Mouse (Mus musculus) heart, embryonic 16.5 days (tissue): ENCODE results near the gene Ubald2. TPM values are rescaled to one million over a fixed set of nuclear protein-coding genes. Genes with fewer than 3 reads are reported as not detected.
A peak's percentile ranks its signal among the peaks of the same experiment; 100 is the strongest.

Experiments
- ATAC-seq: fragments of 200-750 bp; cut with Nextera tagmentation; replicated peaks from 2 replicates; pipeline ENCODE4 v1.8.0; 2017; ENCODE audit warnings: moderate number of reproducible peaks; ENCODE audit not compliant: insufficient read depth, low FRiP score; ENCODE audit errors: extremely low read depth
- H3K27ac ChIP-seq: fragments of 300-500 bp; sonication (generic); 2 replicates; pipeline ENCODE4 v1.5.1; 2014; ENCODE audit warnings: mild to moderate bottlenecking, low read length, control low read depth, moderate library complexity
- H3K27me3 ChIP-seq: fragments of 300-500 bp; sonication (generic); 2 replicates; pipeline ENCODE4 v1.6.1; 2014; ENCODE audit warnings: low read length, mixed read lengths; ENCODE audit not compliant: control insufficient read depth, insufficient read depth
- H3K36me3 ChIP-seq: fragments of 300-500 bp; sonication (generic); 2 replicates; pipeline ENCODE4 v1.6.1; 2014; ENCODE audit not compliant: control insufficient read depth, insufficient read depth
- H3K4me1 ChIP-seq: fragments of 300-500 bp; sonication (generic); 2 replicates; pipeline ENCODE4 v1.6.1; 2014; ENCODE audit warnings: low read length, mixed read lengths; ENCODE audit not compliant: control insufficient read depth, insufficient read depth
- H3K4me2 ChIP-seq: fragments of 300-500 bp; sonication (generic); 2 replicates; pipeline ENCODE4 v1.6.1; 2014; ENCODE audit warnings: low read depth, mild to moderate bottlenecking, control low read depth, low read length
- H3K4me3 ChIP-seq: fragments of 300-500 bp; sonication (generic); 2 replicates; pipeline ENCODE4 v1.5.1; 2014; ENCODE audit warnings: mild to moderate bottlenecking, control low read depth, low read length
- H3K9ac ChIP-seq: fragments of 300-500 bp; sonication (generic); 2 replicates; pipeline ENCODE4 v1.6.1; 2014; ENCODE audit warnings: low read length, control low read depth
- H3K9me3 ChIP-seq: fragments of 300-500 bp; sonication (generic); replicated peaks from 2 replicates; pipeline ENCODE4 v1.6.1; 2016; ENCODE audit warnings: low read length; ENCODE audit not compliant: control insufficient read depth
- WGBS: fragments of 180-500 bp; shearing (Covaris S2); extraction: QIAGEN DNeasy Blood & Tissue Kit; methylation state at CpG from one replicate; pipeline ENCODE4 v1.1.7; 2014; 5-methylcytosine and 5-hydroxymethylcytosine counted together
- polyA plus RNA-seq: library from polyadenylated mRNA; unstranded; fragments of >200 nt; fragmentation: Nextera tagmentation; extraction: Ambion mirVana; gene quantifications from 2 replicates; pipeline ENCODE4 v1.2.1, GENCODE M21; 2015

The Ubald2 gene
- polyA plus RNA-seq = 29.2 and 35.4 TPM in 2 replicates

- Histone ChIP-seq H3K9ac (peak within 1 kb of the TSS; percentile 94), H3K9me3 (no peaks in the 10 kb centered on the region), H3K4me1 (peaks cover 40% of the 10 kb centered on the region), H3K4me3 (peak within 1 kb of the TSS; percentile 95), H3K4me2 (peak within 1 kb of the TSS; percentile 77), H3K36me3 (peaks cover 7% of the 10 kb centered on the region; the same call in 1 of the 2 replicates), H3K27ac (peak within 1 kb of the TSS; percentile 94), H3K27me3 (no peaks in the 10 kb centered on the region)
- peak; percentile 95 for ATAC-seq
- WGBS = 2% methylated on average over 55 of the region's 66 CpGs
These were observed at the start of gene Ubald2 for GRCm38 (mm10) chr11:116433356-116434286. Ubald2 (plus strand) TSS chr11:116434094.

- Histone ChIP-seq H3K4me3 (no peak overlapping the region), H3K27ac (no peak overlapping the region), H3K36me3 (no peaks in the 10 kb centered on the region), H3K9me3 (no peaks in the 10 kb centered on the region), H3K9ac (no peak overlapping the region), H3K4me2 (no peak overlapping the region), H3K27me3 (no peaks in the 10 kb centered on the region), H3K4me1 (peaks cover 24% of the 10 kb centered on the region)
- no peak for ATAC-seq
- WGBS = 83% methylated on average over 11 of the region's 11 CpGs
These were observed 49.7 kb upstream of the Ubald2 start for GRCm38 (mm10) chr11:116384171-116384570.

- Histone ChIP-seq H3K4me1 (peaks cover 24% of the 10 kb centered on the region), H3K27me3 (no peaks in the 10 kb centered on the region), H3K4me3 (no peak overlapping the region), H3K9ac (no peak overlapping the region), H3K36me3 (no peaks in the 10 kb centered on the region), H3K9me3 (no peaks in the 10 kb centered on the region), H3K4me2 (no peak overlapping the region), H3K27ac (no peak overlapping the region)
- WGBS = 38% methylated on average over 5 of the region's 5 CpGs
- no peak for ATAC-seq
These were observed 47.9 kb upstream of the Ubald2 start for GRCm38 (mm10) chr11:116385999-116386398.

- Histone ChIP-seq H3K9me3 (no peaks in the 10 kb centered on the region), H3K4me1 (peaks cover 24% of the 10 kb centered on the region), H3K4me2 (peak overlapping the region; percentile 51), H3K4me3 (peak overlapping the region; percentile 35), H3K9ac (peak overlapping the region; percentile 21), H3K27me3 (no peaks in the 10 kb centered on the region), H3K36me3 (no peaks in the 10 kb centered on the region), H3K27ac (peak overlapping the region; percentile 32)
- 11% methylated on average over 14 of the region's 16 CpGs for WGBS
- peak; percentile 76 for ATAC-seq
These were observed 46.5 kb upstream of the Ubald2 start for GRCm38 (mm10) chr11:116387086-116388071.

GRCm38 (mm10) chr11:116388841-116389480 lies 44.9 kb upstream of the Ubald2 start:
- 0 out of 2 replicates have a peak, but pooled peaks have one; percentile 23 for ATAC-seq
- WGBS = 64% methylated on average over 14 of the region's 14 CpGs
- no peak overlapping the region for H3K9ac ChIP-seq

GRCm38 (mm10) chr11:116394769-116395168 lies 39.1 kb upstream of the Ubald2 start:
- H3K4me2 ChIP-seq = no peak overlapping the region
- no peak overlapping the region for H3K9ac ChIP-seq
- H3K27ac ChIP-seq = no peak overlapping the region
- H3K4me3 ChIP-seq = no peak overlapping the region
- ATAC-seq = no peak
- 71% methylated on average over 4 of the region's 4 CpGs for WGBS
- H3K36me3 ChIP-seq = no peaks in the 10 kb centered on the region
- 0 out of 2 replicates have a peak, but pooled peaks cover 2% of the 10 kb centered on the region for H3K4me1 ChIP-seq
- H3K27me3 ChIP-seq = no peaks in the 10 kb centered on the region
- H3K9me3 ChIP-seq = no peaks in the 10 kb centered on the region

More at GRCm38 (mm10) chr11:116388841-116389480, 44.9 kb upstream of the Ubald2 start:
- Histone ChIP-seq H3K4me2 (peak overlapping the region; percentile 44), H3K4me3 (peak overlapping the region; percentile 17), H3K4me1 (peaks cover 24% of the 10 kb centered on the region), H3K9me3 (no peaks in the 10 kb centered on the region), H3K36me3 (no peaks in the 10 kb centered on the region), H3K27ac (peak overlapping the region; percentile 74), H3K27me3 (no peaks in the 10 kb centered on the region)

GRCm38 (mm10) chr11:116396276-116396933 lies 37.5 kb upstream of the Ubald2 start:
- Histone ChIP-seq H3K27me3 (no peaks in the 10 kb centered on the region), H3K9ac (no peak overlapping the region), H3K4me3 (no peak overlapping the region), H3K36me3 (no peaks in the 10 kb centered on the region), H3K4me2 (no peak overlapping the region), H3K9me3 (no peaks in the 10 kb centered on the region), H3K4me1 (peaks cover 6% of the 10 kb centered on the region), H3K27ac (no peak overlapping the region)
- WGBS = 77% methylated on average over 11 of the region's 11 CpGs
- no peak for ATAC-seq

- Histone ChIP-seq H3K9me3 (no peaks in the 10 kb centered on the region), H3K27ac (no peak overlapping the region), H3K9ac (no peak overlapping the region), H3K4me2 (no peak overlapping the region), H3K27me3 (no peaks in the 10 kb centered on the region), H3K36me3 (no peaks in the 10 kb centered on the region), H3K4me3 (no peak overlapping the region), H3K4me1 (peaks cover 6% of the 10 kb centered on the region)
- ATAC-seq = no peak
- 90% methylated on average over 3 of the region's 3 CpGs for WGBS
These were observed 37.0 kb upstream of the Ubald2 start for GRCm38 (mm10) chr11:116396934-116397330.
